38 mouse cellular contexts compared by ENCODE assay signal in the genomic region with DNA sequence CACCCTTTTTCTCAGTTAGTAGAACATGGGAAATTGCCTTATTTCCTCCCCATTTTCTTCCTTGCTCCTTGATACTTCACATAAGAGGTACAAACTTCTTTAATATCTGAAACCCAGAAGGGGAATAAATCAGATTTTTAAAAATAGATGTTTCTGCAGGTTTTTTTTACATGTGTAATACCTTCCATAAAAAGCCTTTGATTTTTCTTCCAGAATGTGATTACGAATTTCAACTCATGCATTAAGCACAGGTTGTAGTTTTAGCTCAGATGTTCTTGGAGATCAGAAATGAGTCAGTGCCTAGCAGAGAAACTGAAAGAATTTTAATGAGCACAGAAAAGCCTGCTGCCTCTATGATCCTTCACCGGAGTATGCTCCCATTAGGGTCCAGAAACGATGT. TPM values are rescaled to one million over a fixed set of nuclear protein-coding genes. Genes with fewer than 3 reads are reported as not detected.
"Had no signal": no experiment of that assay in that cellular context is flagged by ENCODE, and none has a peak within 500 bp of the region (broad histone marks: within the 10 kb centered on the region; RNA-seq: fewer than 3 reads in every experiment).

A gene (minus strand): TSS at position 101 of the 400 bp plus-strand sequence.

- H3K9me3 ChIP-seq: limb, embryonic 10.5 days; limb, embryonic 15.5 days; liver, embryonic 15.5 days; lung, embryonic 15.5 days; megakaryocyte, embryonic 14.5 days had no signal

- H3K4me3 ChIP-seq: limb, embryonic 10.5 days; limb, embryonic 12.5 days; limb, embryonic 13.5 days; limb, embryonic 15.5 days; liver, embryonic 12.5 days; liver, embryonic 13.5 days; liver, embryonic 15.5 days; lung, embryonic 15.5 days; megakaryocyte, embryonic 14.5 days; midbrain, embryonic 10.5 days; midbrain, embryonic 12.5 days; midbrain, embryonic 13.5 days; midbrain, embryonic 15.5 days; myocyte had no signal

- H3K4me2 ChIP-seq: limb, embryonic 12.5 days; limb, embryonic 13.5 days; limb, embryonic 15.5 days; liver, embryonic 11.5 days; liver, embryonic 12.5 days; liver, embryonic 13.5 days; liver, embryonic 15.5 days; lung, embryonic 14.5 days; lung, embryonic 15.5 days; midbrain, embryonic 11.5 days; midbrain, embryonic 12.5 days; midbrain, embryonic 13.5 days; midbrain, embryonic 15.5 days had no signal

- H3K27me3 ChIP-seq: limb, embryonic 12.5 days; limb, embryonic 13.5 days; limb, embryonic 15.5 days; liver, embryonic 12.5 days; liver, embryonic 13.5 days; liver, embryonic 15.5 days; lung, embryonic 15.5 days; megakaryocyte, embryonic 14.5 days; midbrain, embryonic 12.5 days; midbrain, embryonic 13.5 days; midbrain, embryonic 15.5 days had no signal

- ATAC-seq: liver, embryonic 12.5 days; liver, postnatal 0 days; lung, postnatal 0 days; midbrain, embryonic 13.5 days; midbrain, embryonic 15.5 days; midbrain, embryonic 16.5 days had no signal

- H3K36me3 ChIP-seq: limb, embryonic 10.5 days; limb, embryonic 12.5 days; limb, embryonic 13.5 days; limb, embryonic 15.5 days; liver, embryonic 12.5 days; liver, embryonic 13.5 days; liver, embryonic 15.5 days; lung, embryonic 15.5 days; midbrain, embryonic 10.5 days; midbrain, embryonic 12.5 days; midbrain, embryonic 13.5 days; midbrain, embryonic 15.5 days had no signal

- H3K9ac ChIP-seq: limb, embryonic 12.5 days; limb, embryonic 13.5 days; limb, embryonic 15.5 days; liver, embryonic 12.5 days; liver, embryonic 13.5 days; liver, embryonic 14.5 days; liver, embryonic 15.5 days; liver, postnatal 0 days; lung, embryonic 14.5 days; lung, embryonic 15.5 days; midbrain, embryonic 12.5 days; midbrain, embryonic 13.5 days; midbrain, embryonic 15.5 days had no signal

- H3K27ac ChIP-seq: limb, embryonic 10.5 days; limb, embryonic 12.5 days; limb, embryonic 13.5 days; limb, embryonic 15.5 days; liver, embryonic 12.5 days; liver, embryonic 13.5 days; liver, embryonic 14.5 days; liver, embryonic 15.5 days; lung, embryonic 15.5 days; macrophage; midbrain, embryonic 10.5 days; midbrain, embryonic 12.5 days; midbrain, embryonic 13.5 days; midbrain, embryonic 15.5 days had no signal

- DNase-seq: left cerebral cortex, postnatal 4 days; liver; liver, embryonic 13.5 days; liver, postnatal 0 days; lung, adult 18-20 months; lung, adult 2 months; lung, embryonic 14.5 days; lung, postnatal 10 days; lung, postnatal 14 days; lung, postnatal 36 days; lung, postnatal 4 days; midbrain, embryonic 14.5 days had no signal

- H3K4me1 ChIP-seq: limb, embryonic 10.5 days; limb, embryonic 12.5 days; limb, embryonic 13.5 days; limb, embryonic 15.5 days; liver, embryonic 12.5 days; liver, embryonic 13.5 days; liver, embryonic 15.5 days; lung, embryonic 15.5 days; megakaryocyte, embryonic 14.5 days; midbrain, embryonic 10.5 days; midbrain, embryonic 12.5 days; midbrain, embryonic 13.5 days; midbrain, embryonic 15.5 days had no signal

RNA-seq across cellular contexts. Expression of the gene that starts here (rescaled TPM):
- polyA plus RNA-seq: limb, embryonic 10.5 days; limb, embryonic 11.5 days; limb, embryonic 12.5 days; limb, embryonic 13.5 days; limb, embryonic 14.5 days; limb, embryonic 15.5 days; liver, adult 2 months; liver, embryonic 11.5 days; liver, embryonic 12.5 days; liver, embryonic 13.5 days; liver, embryonic 14.5 days; liver, embryonic 15.5 days; liver, embryonic 16.5 days; liver, postnatal 0 days; lung, adult 2 months; lung, embryonic 14.5 days; lung, embryonic 15.5 days; lung, embryonic 16.5 days; lung, postnatal 0 days; macrophage; midbrain, embryonic 10.5 days; midbrain, embryonic 11.5 days; midbrain, embryonic 12.5 days; midbrain, embryonic 13.5 days; midbrain, embryonic 14.5 days; midbrain, embryonic 15.5 days; midbrain, embryonic 16.5 days; midbrain, postnatal 0 days; myocyte; neural tube, embryonic 11.5 days had no signal
